Mouse (Mus musculus): ENCODE measurements around the gene Per1. TPM values are rescaled to one million over a fixed set of nuclear protein-coding genes. Genes with fewer than 3 reads are reported as not detected.

The Per1 gene
- polyA plus RNA-seq, 1 experiment from 2014 or later = 10.0 TPM

DNA sequence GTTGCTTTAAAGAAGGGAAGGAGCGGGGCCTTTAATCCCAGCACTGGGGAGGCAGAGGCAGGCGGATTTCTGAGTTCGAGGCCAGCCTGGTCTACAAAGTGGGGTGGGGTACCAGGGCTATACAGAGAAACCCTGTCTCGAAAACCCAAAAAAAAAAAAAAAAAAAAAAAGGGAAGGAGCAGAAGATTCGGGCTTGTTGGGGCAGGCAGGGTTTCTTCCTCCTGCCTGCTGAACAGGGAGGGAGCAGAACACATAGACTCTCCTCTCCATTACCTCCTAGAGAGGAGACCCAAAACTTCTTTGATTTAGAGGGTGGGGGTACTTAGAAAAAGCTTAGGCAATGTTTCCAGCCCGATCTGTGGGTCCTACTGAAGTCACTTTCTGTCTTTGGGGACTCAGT, 40.3 kb downstream of the Per1 start:
- ATAC-seq (ENCODE audit: low FRiP score, low read depth) = no peak
- H3K36me3 ChIP-seq = no peaks in the 10 kb centered on the region
- WGBS = 88% methylated on average over 6 of the region's 6 CpGs
- H3K4me3 ChIP-seq = no peak overlapping the region
- H3K4me1 ChIP-seq (replicated peaks) = peaks cover 7% of the 10 kb centered on the region; the same call in 1 of the 2 replicates
- no peaks in the 10 kb centered on the region for H3K9me3 ChIP-seq
- no peak overlapping the region for H3K27ac ChIP-seq (replicated peaks)
- H3K4me2 ChIP-seq = no peak overlapping the region
- H3K27me3 ChIP-seq = no peaks in the 10 kb centered on the region; the same call in none of the 2 replicates
- H3K9ac ChIP-seq = no peak overlapping the region

DNA sequence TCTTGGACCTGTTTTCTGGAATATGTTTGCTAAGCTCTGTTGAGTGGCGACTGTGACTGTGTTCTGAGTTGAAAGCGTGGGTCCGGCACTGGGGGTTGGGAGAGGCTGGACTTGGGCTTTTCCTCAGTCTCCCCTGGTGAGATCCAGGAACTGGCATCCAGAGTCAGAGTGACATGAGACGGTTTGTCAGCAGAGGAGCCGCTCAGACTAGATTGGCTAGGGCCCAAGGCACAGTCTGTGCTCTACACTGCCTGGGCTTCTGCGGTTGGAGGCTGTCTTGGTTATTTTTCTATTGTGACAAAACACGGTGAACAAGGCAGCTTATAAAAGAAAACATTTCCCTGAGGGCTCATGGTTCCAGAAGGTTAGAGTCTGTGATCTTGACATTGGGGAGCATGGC, 52.5 kb downstream of the Per1 start:
- 65% methylated on average over 7 of the region's 7 CpGs for WGBS
- H3K4me3 ChIP-seq = no peak overlapping the region
- no peaks in the 10 kb centered on the region for H3K9me3 ChIP-seq
- H3K27me3 ChIP-seq = no peaks in the 10 kb centered on the region
- no peak for ATAC-seq (ENCODE audit: low FRiP score, low read depth)
- H3K4me1 ChIP-seq (replicated peaks) = peaks cover 9% of the 10 kb centered on the region; the same call in 1 of the 2 replicates
- no peak overlapping the region for H3K9ac ChIP-seq
- H3K4me2 ChIP-seq = no peak overlapping the region
- no peak overlapping the region for H3K27ac ChIP-seq (replicated peaks)
- H3K36me3 ChIP-seq = no peaks in the 10 kb centered on the region

DNA sequence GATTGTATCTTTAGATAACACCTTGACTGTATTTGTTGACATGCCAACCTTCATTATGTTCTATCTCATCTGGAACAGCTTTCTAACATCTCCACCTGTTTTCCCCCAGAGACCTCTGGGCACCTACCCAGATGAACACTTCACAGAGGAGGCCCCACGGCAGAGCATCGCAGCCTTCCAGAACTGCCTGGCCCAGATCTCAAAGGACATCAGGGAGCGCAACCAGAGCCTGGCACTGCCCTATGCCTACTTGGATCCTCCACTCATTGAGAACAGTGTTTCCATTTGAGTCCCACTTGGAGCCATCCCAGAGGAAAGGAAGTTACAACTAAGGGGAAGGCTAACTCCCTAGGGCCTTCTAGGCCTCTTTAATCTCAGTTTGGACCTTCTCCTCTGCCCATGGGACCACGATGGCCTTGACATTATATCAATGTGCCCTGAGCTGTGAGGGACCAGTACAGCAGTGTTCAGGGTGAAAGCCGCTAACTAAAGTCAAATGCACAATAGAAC, 53.5 kb downstream of the Per1 start:
- Histone ChIP-seq H3K9me3 (no peaks in the 10 kb centered on the region), H3K27me3 (no peaks in the 10 kb centered on the region), H3K4me1 (replicated peaks) (peaks cover 9% of the 10 kb centered on the region; the same call in 1 of the 2 replicates), H3K4me2 (no peak overlapping the region), H3K36me3 (no peaks in the 10 kb centered on the region), H3K27ac (replicated peaks) (no peak overlapping the region), H3K4me3 (no peak overlapping the region), H3K9ac (no peak overlapping the region)
- 89% methylated on average over 5 of the region's 5 CpGs for WGBS
- no peak for ATAC-seq (ENCODE audit: low FRiP score, low read depth)

DNA sequence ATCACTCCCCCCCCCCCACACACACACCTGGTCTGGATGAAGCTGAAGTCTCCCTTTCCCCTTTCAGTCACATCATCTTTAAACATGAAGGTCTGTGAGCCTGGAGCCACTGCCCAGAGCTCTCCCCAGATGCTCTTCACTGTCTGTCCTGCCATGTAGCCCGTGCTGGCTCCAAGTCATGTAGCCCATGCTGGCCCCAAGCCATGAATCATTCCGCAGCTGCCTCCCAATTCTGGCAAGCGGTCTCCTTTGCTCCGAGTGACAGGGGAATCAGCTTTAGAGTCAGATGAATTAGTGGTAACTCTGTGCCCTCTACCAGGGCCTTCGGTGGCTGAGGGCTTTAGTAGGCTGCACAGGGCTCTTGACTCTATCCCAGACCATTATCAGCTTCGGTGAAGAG, 54.7 kb downstream of the Per1 start:
- Histone ChIP-seq H3K36me3 (no peaks in the 10 kb centered on the region), H3K27ac (replicated peaks) (no peak overlapping the region), H3K4me1 (replicated peaks) (peaks cover 9% of the 10 kb centered on the region; the same call in 1 of the 2 replicates), H3K4me3 (no peak overlapping the region), H3K9me3 (no peaks in the 10 kb centered on the region), H3K9ac (no peak overlapping the region), H3K4me2 (no peak overlapping the region), H3K27me3 (no peaks in the 10 kb centered on the region)
- WGBS = 74% methylated on average over 6 of the region's 6 CpGs
- no peak for ATAC-seq (ENCODE audit: low FRiP score, low read depth)

DNA sequence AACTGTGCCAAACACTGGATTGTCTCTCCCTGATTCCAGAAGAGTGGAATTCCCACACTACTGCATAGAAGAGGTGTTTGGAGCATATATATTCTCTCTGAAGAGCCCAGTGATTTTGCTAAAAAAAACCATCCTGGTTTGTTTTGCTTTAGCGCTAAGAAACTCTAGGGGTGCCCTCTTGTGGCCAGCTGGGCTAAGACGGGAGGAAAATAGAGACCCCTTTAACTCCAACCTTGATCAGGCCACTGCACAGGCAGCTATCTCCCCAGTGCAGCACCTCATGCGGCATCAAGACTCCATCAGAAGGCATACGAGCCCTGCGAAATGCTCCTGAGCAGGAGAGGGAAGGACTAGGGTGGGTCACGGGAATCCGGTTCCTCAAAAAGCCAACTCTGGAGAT, 55.4 kb downstream of the Per1 start:
- WGBS = 10% methylated on average over 7 of the region's 7 CpGs
- H3K4me3 ChIP-seq = peak overlapping the region; percentile 20
- ATAC-seq (ENCODE audit: low FRiP score, low read depth) = no peak

DNA sequence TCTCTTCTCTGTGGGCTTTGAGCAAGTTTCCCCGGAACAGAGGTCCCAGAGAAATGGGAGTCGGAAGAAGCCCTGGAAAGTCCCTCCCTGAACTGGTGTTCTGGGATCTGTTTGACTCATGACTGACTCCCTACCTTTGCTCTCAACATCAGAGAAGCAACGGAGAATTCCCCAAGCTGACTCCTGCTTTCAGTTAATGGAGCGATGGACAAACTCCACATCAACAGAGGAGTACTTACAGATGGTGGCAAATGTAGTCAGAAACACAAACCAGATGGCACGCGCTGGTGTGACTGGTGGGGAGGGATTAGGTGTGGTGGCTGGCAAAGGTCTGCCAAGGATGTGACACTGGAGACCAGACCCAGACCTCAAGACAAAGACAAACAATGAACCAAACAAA, 56.0 kb downstream of the Per1 start:
- WGBS = 66% methylated on average over 6 of the region's 6 CpGs
- H3K4me3 ChIP-seq = peak overlapping the region; percentile 20
- peaks cover 9% of the 10 kb centered on the region; the same call in 1 of the 2 replicates for H3K4me1 ChIP-seq (replicated peaks)
- H3K9me3 ChIP-seq = no peaks in the 10 kb centered on the region
- peaks cover 5% of the 10 kb centered on the region; the same call in 1 of the 2 replicates for H3K27me3 ChIP-seq
- peak overlapping the region; percentile 44 for H3K4me2 ChIP-seq
- no peak for ATAC-seq (ENCODE audit: low FRiP score, low read depth)
- no peak overlapping the region for H3K9ac ChIP-seq
- no peak overlapping the region for H3K27ac ChIP-seq (replicated peaks)
- H3K36me3 ChIP-seq = no peaks in the 10 kb centered on the region

More for the DNA sequence above, 55.4 kb downstream of the Per1 start:
- H3K27me3 ChIP-seq = peaks cover 3% of the 10 kb centered on the region; the same call in 1 of the 2 replicates
- peak overlapping the region; percentile 44 for H3K4me2 ChIP-seq
- peak overlapping the region; percentile 16; the same call in 1 of the 2 replicates for H3K9ac ChIP-seq
- H3K9me3 ChIP-seq = no peaks in the 10 kb centered on the region
- no peaks in the 10 kb centered on the region for H3K36me3 ChIP-seq
- H3K4me1 ChIP-seq (replicated peaks) = peaks cover 9% of the 10 kb centered on the region; the same call in 1 of the 2 replicates
- H3K27ac ChIP-seq (replicated peaks) = no peak overlapping the region

DNA sequence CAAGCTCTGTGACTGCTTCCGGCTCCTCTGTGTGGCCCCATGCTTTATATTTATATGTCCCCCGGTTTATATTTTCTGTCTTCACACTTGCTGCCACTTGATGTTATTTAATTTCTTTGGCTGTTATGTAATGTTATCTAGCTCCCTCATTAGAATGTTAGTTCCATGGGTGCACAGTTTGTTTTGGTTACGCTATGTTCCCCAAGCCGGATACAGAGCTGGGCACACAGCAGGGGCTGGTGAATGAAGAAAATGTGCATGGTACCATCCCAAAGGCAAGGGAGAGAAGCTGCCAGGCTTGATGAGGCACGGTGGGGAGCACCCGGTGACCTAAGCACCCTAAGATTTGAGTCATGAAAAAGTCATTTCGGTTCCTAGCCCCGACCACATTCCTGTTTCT, 58.8 kb downstream of the Per1 start:
- Histone ChIP-seq H3K4me3 (no peak overlapping the region), H3K4me2 (no peak overlapping the region), H3K36me3 (no peaks in the 10 kb centered on the region), H3K9me3 (no peaks in the 10 kb centered on the region), H3K9ac (no peak overlapping the region), H3K4me1 (replicated peaks) (peaks cover 18% of the 10 kb centered on the region), H3K27ac (replicated peaks) (no peak overlapping the region), H3K27me3 (peaks cover 9% of the 10 kb centered on the region; the same call in 1 of the 2 replicates)
- WGBS = 80% methylated on average over 8 of the region's 8 CpGs
- no peak for ATAC-seq (ENCODE audit: low FRiP score, low read depth)

DNA sequence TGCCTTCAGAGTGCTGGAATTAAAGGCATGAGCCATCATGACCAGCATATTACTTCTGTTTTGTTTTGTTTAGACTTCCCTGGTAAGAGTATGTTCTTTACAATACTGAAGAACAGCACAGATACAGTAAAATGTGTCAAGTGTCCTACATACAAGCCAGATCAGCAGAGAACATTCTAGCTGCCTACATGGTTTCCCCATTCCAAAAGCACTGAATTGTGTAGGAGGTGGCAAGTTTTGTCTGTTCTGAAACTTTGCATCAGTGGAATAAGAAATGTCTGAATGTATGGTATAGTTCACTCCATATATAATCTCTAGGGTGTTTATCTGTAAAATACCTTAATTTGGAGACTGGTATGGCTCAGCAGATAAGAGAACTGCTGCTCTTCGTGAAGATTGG, 60.3 kb downstream of the Per1 start:
- Histone ChIP-seq H3K27me3 (peaks cover 9% of the 10 kb centered on the region; the same call in 1 of the 2 replicates), H3K4me1 (replicated peaks) (peaks cover 14% of the 10 kb centered on the region), H3K4me2 (no peak overlapping the region), H3K4me3 (no peak overlapping the region), H3K9me3 (no peaks in the 10 kb centered on the region), H3K9ac (no peak overlapping the region), H3K36me3 (no peaks in the 10 kb centered on the region), H3K27ac (replicated peaks) (no peak overlapping the region)
- 53% methylated on average over 1 of the region's 1 CpGs for WGBS
- no peak for ATAC-seq (ENCODE audit: low FRiP score, low read depth)

DNA sequence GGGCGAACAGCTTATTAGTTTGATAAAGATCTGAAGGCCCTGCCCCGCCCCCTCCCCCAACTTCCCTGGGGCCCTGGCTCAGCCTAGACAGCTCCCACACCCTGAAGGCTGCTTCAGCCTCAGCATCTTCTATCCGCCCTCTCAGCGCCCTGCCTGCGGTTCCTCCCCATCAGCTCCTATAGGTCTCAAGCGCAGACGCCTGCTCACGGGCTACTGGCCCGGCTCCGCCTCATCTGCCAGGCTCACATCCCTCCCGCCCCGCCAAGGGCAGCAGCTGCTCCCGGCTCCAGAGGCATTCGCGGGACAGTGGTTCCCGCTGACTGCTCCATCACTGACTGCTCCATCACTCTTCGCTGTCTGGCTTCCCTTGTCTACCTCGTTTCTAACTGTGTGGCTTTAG, 61.8 kb downstream of the Per1 start, which contains the start of gene Alox12b:
Gene Alox12b (plus strand): TSS at position 190 of the 400 bp plus-strand sequence.
- no peak within 1 kb of the TSS; the same call in 1 of the 2 replicates for H3K9ac ChIP-seq
- 2% methylated on average over 18 of the region's 18 CpGs for WGBS
- H3K27me3 ChIP-seq = peaks cover 9% of the 10 kb centered on the region; the same call in 1 of the 2 replicates
- H3K4me2 ChIP-seq = peak within 1 kb of the TSS; percentile 53
- H3K27ac ChIP-seq (replicated peaks) = no peak within 1 kb of the TSS
- H3K36me3 ChIP-seq = no peaks in the 10 kb centered on the region
- peak; percentile 51; the same call in 1 of the 2 replicates for ATAC-seq (ENCODE audit: low FRiP score, low read depth)
- H3K4me1 ChIP-seq (replicated peaks) = peaks cover 8% of the 10 kb centered on the region
- peak within 1 kb of the TSS; percentile 25 for H3K4me3 ChIP-seq
- no peaks in the 10 kb centered on the region for H3K9me3 ChIP-seq

Other genes with a start within 250 kb of the Per1 start
- gene Ndel1, start 223.4 kb upstream of the Per1 start, polyA plus RNA-seq (2015; fragmentation: Nextera tagmentation; extraction: Ambion mirVana) = 103 and 105 TPM in 2 replicates
- gene Rnf222, start 206.7 kb upstream of the Per1 start, polyA plus RNA-seq (2015; fragmentation: Nextera tagmentation; extraction: Ambion mirVana) = not detected in 2 replicates
- 557 and 622 TPM in 2 replicates for gene Rpl26, start 193.6 kb upstream of the Per1 start, polyA plus RNA-seq (2015; fragmentation: Nextera tagmentation; extraction: Ambion mirVana)
- 0.60 and 1.2 TPM in 2 replicates for gene Odf4, start 168.1 kb upstream of the Per1 start, polyA plus RNA-seq (2015; fragmentation: Nextera tagmentation; extraction: Ambion mirVana)
- gene Arhgef15, start 137.7 kb upstream of the Per1 start, polyA plus RNA-seq (2015; fragmentation: Nextera tagmentation; extraction: Ambion mirVana) = 21.8 and 25.3 TPM in 2 replicates
- gene Slc25a35, start 127.1 kb upstream of the Per1 start, polyA plus RNA-seq (2015; fragmentation: Nextera tagmentation; extraction: Ambion mirVana) = 1.7 and 2.1 TPM in 2 replicates
- 29.8 and 34.3 TPM in 2 replicates for gene Rangrf, start 120.0 kb upstream of the Per1 start, polyA plus RNA-seq (2015; fragmentation: Nextera tagmentation; extraction: Ambion mirVana)
- 17.6 and 19.0 TPM in 2 replicates for gene Pfas, start 86.8 kb upstream of the Per1 start, polyA plus RNA-seq (2015; fragmentation: Nextera tagmentation; extraction: Ambion mirVana)
- 56.4 and 71.2 TPM in 2 replicates for gene Ctc1, start 79.3 kb upstream of the Per1 start, polyA plus RNA-seq (2015; fragmentation: Nextera tagmentation; extraction: Ambion mirVana)
- 28.6 and 36.1 TPM in 2 replicates for gene Aurkb, start 49.6 kb upstream of the Per1 start, polyA plus RNA-seq (2015; fragmentation: Nextera tagmentation; extraction: Ambion mirVana)
- gene Borcs6, start 35.5 kb upstream of the Per1 start, polyA plus RNA-seq (2015; fragmentation: Nextera tagmentation; extraction: Ambion mirVana) = 22.1 and 23.1 TPM in 2 replicates
- 36.6 and 41.7 TPM in 2 replicates for gene Tmem107, start 24.4 kb upstream of the Per1 start, polyA plus RNA-seq (2015; fragmentation: Nextera tagmentation; extraction: Ambion mirVana)
- gene Vamp2, start 6.7 kb upstream of the Per1 start, polyA plus RNA-seq (2015; fragmentation: Nextera tagmentation; extraction: Ambion mirVana) = 317 and 437 TPM in 2 replicates
- gene Hes7, start 25.2 kb downstream of the Per1 start, polyA plus RNA-seq (2015; fragmentation: Nextera tagmentation; extraction: Ambion mirVana) = 0.87 and 0.98 TPM in 2 replicates
- gene 9130213A22Rik, start 27.4 kb downstream of the Per1 start, polyA plus RNA-seq (2015; fragmentation: Nextera tagmentation; extraction: Ambion mirVana) = 0.40 and 0.42 TPM in 2 replicates
- gene Aloxe3, start 30.7 kb downstream of the Per1 start, polyA plus RNA-seq (2015; fragmentation: Nextera tagmentation; extraction: Ambion mirVana) = 4.7 and 6.5 TPM in 2 replicates
- 0.35 and 0.72 TPM in 2 replicates for gene Alox12b, start 61.8 kb downstream of the Per1 start, polyA plus RNA-seq (2015; fragmentation: Nextera tagmentation; extraction: Ambion mirVana)
- 0.34 and 0.44 TPM in 2 replicates for gene Alox8, start 102.6 kb downstream of the Per1 start, polyA plus RNA-seq (2015; fragmentation: Nextera tagmentation; extraction: Ambion mirVana)
- 0.40 and 0.43 TPM in 2 replicates for gene Gucy2e, start 141.8 kb downstream of the Per1 start, polyA plus RNA-seq (2015; fragmentation: Nextera tagmentation; extraction: Ambion mirVana)
- gene Cntrob, start 228.6 kb downstream of the Per1 start, polyA plus RNA-seq (2015; fragmentation: Nextera tagmentation; extraction: Ambion mirVana) = 16.2 and 17.3 TPM in 2 replicates
- 183 and 187 TPM in 2 replicates for gene Trappc1, start 228.8 kb downstream of the Per1 start, polyA plus RNA-seq (2015; fragmentation: Nextera tagmentation; extraction: Ambion mirVana)
- gene Kcnab3, start 231.0 kb downstream of the Per1 start, polyA plus RNA-seq (2015; fragmentation: Nextera tagmentation; extraction: Ambion mirVana) = 4.7 and 5.9 TPM in 2 replicates
- gene Rnf227, start 245.2 kb downstream of the Per1 start, polyA plus RNA-seq (2015; fragmentation: Nextera tagmentation; extraction: Ambion mirVana) = 221 and 228 TPM in 2 replicates